Mouse (Mus musculus) kidney, postnatal 25 days (tissue): Measurements from ENCODE around the gene Lrrc59.
A peak's percentile ranks its signal among the peaks of the same experiment; 100 is the strongest.

Experiments
- DNase-seq, 2 experiments: peaks; one replicate each; pipeline ENCODE4 v3.0.0; 2021; ENCODE audit warnings: mixed read lengths in 2 of 2

The Lrrc59 gene

DNA sequence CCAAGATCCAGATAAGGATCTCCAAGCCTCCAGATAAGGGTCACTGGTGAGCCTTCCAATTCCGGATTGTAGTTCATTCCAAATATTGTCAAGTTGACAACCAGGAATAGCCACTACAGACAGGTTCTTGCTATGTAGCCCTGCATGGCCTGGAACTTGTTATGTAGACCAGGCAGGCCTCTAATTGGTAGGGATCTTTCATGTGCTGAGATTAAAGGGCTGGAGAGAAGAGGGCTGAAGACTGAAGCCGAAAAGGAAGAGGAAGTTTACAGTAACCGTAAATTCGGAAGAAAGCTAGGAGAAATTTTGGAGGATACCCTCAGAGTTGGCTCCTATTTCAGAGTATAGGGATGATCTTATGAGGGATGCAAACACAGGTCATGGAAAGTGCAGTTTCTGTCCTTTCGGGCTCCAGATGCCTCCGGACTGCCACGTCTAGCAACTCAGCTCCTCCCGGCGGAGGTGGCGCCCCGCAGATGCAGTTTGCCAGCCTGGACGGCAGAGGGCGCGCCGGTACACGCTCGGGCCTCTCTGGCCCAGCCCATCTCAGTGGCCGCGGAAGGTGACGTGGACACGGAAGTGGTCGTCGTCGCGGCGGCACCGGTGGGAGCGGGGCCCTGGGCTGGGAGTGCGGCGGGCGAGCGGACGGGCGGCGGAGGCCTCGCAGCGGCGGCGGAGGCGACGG is at the start of gene Lrrc59:
Gene Lrrc59 (plus strand): TSS at position 569 of the 685 bp plus-strand sequence.
- peak; percentile 89 to 94 for DNase-seq

GRCm38 (mm10) chr11:94580111-94580740 is 49.3 kb upstream of the Lrrc59 start:
- DNase-seq: no peak

DNA sequence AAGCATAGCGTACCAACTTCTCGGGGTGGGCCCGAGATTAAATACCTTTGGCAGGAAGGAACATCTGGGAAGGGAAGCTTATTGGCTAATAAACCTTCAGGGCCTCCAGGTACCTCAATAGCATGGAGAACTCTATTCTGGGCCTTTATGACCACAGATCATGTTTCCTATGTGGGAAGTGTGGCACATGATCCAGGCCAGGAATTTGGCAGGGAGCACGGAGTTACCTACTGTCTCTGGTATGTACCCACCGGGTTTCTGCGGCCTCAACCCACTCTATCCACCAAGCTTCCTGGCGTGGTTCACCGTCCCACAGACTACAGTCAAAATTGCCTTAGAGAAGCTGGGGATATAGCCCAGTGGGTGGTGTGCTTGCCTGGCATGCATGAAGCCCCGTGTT is 44.5 kb upstream of the Lrrc59 start:
- DNase-seq: no peak

- DNase-seq: no peak
These were observed 42.1 kb upstream of the Lrrc59 start for GRCm38 (mm10) chr11:94587511-94587910.

- peak in 1 of 2 experiments; percentile 52 for DNase-seq
These were observed 33.2 kb upstream of the Lrrc59 start for GRCm38 (mm10) chr11:94596311-94596852.

- DNase-seq: peak; percentile 90 to 94
These were observed 32.2 kb upstream of the Lrrc59 start for GRCm38 (mm10) chr11:94597319-94597718.

DNA sequence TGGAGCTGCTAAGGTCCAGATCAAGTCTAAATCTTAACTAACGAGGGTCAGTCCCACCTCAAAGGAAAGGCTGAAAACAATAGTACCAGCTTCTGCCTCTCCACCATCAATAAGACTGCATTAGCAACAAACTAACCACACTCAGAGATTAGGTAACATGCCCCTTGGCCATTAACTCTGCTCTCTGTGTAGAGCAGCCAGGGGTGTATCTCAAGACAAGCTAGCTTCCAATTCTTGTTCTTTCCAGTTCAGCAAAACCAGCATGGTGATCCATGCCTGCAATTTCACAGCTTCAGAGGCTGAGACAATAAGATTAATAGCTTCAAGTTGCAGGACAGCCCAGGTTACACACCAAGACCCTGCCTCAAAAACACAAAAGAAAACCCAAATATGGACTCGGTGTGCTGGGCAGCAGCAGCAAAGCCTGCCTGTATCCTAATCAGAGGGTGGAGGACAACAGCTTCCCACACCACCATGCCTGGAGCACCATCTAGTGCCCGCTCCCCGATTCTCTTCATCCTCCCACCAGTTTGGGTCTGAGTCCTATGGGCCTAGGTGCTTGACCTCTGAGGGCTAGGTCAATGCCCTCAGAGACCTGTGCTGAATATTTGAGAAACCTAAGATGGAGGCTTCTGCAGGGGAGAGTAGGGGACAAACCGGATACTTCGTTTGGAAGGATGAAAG is 31.0 kb upstream of the Lrrc59 start:
- DNase-seq: peak; percentile 24 to 55

DNA sequence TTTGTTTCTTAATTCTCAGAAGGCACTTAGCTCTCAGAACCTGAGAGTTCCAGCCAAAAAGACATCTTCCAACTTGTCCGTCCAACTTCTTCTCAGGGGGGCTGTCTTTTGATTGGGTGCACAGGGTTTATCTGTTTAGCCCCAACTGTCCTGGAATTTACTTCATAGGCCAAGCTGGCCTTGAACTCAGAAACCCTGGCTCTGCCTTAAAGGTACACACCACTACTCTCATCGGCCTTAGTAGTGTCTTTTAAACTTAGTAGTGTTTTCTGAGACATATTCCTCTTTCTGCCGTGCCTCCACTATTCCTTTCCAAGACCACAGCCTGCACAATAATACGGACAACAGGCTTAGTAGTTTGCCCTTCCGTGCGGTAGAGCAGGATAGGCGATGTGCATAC is 29.1 kb upstream of the Lrrc59 start:
- DNase-seq: no peak

DNA sequence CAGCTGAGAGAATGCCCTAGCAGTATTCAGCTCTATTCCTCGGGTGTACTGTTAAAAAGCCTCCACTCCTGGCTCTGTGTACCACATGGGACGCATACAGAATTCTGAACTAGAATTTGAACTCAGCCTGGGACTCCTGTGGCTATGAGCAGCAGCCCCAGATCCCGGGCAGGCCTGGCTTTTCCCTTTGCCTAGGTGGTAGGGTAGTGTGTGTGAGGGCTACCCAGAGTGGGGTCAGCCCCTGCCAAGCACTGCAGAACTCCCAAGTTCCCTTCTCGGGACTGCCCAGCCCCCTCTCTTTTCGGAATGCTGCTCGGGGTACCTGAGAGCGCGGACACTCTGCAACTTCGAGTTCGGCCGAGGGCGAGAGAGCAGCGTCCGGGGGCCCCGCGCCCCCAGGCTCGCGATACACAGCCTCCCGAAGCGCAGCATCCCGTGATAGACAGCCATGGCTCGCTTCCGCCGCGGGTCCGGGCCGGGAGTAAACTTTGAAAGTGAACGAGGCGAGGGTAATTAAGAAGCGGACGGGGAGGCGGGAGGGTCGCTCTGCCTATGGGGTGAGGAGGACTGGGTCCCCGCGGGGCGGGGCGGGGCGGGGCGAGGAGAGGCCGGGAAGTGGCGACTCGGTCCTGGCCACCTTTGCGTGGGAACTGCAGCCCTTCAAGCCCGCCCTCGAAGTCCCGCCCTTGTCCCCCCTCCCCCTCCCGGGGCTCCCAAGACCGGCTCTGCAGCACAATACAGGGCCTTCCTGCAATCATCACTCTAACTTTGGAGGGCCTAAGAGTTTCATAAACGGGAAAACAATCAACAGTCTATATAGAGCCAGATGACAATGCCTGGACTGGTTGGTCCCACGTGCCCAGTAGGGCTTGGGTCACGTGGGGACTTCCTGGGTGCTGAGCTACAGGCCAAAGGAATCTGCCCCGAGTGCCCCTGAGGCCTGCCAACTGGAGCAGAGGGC is 28.0 kb upstream of the Lrrc59 start, which contains the start of gene Acsf2:
Gene Acsf2 (minus strand): TSS at position 551 of the 961 bp plus-strand sequence.
- peak; percentile 85 to 95 for DNase-seq

GRCm38 (mm10) chr11:94602356-94602955 is 27.1 kb upstream of the Lrrc59 start:
- no peak for DNase-seq

DNA sequence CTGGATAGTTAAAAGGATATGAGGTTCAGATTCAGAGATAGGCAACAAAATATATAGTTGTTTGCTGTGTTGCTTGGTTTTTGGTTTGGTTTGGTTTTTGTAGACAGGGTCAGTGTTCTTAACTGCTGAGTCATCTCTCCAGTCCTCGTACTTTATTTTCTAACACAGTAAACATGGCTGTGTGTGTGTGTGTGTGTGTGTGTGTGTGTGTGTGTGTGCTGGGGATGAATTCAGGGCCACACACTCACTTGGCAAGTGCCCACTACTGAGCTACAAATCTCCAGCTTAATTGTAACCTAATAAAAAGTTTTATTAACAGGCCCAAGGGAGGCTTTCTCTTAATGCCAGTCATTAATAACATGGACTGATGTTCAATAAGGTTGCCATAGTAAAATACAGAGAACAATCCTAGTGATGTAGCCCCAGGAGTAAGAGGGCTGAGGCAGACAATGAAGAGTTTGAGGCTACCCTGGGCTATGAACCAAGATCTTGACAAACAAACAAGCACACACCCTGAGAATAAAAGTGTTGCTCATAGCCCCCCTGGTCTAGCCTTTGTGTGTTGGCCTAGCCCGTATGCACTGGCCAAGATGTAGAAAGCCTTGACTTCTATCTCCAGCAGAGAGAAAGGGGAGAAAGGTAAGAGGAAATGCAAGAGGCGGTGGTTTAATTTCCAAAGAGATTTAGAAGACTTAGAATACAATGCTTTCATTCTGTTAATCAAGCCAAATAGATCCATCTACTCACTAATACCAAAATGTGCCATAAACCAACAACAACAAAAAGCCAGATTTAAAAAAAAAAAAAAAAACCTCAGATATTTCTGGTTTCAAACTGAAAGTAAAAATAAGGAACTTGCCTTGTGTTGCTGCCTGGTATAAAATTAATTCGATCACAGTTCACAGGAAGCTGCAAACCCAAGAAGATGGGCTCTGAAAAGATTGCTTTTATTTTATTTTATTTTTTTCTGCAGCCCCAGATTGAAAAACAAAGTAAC is 18.5 kb upstream of the Lrrc59 start:
- DNase-seq: peak; percentile 29 to 40

- DNase-seq: no peak
These were observed 15.0 kb upstream of the Lrrc59 start for GRCm38 (mm10) chr11:94614603-94615002.

DNA sequence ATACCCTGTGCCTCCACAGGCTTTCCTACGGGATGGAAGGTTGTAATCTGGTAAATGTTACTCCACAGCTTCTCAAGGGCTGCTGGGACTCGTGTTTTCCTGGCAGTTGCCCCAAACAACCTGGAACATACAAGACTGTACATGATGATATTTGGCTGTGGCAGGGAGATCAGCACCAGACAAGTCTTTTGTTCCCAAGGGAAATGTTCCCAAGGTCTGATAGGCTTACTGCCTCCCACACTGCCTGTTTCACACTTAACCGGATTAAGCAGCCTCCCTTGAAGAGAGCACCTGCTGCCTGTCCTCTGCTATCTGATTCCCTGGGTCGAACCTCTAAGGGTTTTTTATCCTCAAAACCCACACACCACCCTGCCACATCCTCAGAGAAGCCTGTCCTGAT is 14.1 kb upstream of the Lrrc59 start:
- DNase-seq: no peak

- DNase-seq: no peak
These were observed 11.9 kb upstream of the Lrrc59 start for GRCm38 (mm10) chr11:94617646-94618045.

DNA sequence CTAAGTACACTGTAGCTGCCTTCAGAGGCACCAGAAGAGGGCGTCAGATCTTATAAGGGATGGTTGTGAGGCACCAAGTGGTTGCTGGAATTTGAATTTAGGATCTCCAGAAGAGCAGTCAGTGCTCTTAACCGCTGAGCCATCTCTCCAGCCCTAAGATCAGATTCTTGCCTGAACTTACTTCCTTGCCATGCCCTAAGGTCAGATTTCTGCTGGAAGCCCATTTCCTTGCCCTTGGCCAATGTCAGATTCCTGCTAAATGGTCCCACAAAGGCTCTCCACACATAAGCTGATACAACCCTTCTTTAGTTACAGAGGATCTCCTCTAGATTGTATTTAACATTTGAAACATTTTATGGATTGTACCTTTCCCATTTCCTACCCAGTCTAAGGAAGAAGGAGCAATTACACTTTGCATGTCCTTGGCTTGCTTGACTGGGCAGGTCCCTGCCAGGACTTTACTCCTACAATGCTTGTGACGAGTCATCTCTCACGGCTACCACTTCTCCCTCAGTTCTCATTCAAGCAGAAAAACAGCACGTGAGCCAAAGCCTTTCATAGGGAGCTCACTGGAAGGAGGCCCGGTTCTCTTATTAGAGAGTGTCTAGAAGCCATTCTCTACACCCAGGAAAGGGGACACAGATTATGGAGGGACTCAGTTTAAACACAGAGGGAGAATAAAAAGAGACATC is 8.7 kb upstream of the Lrrc59 start:
- DNase-seq: peak; percentile 26 to 60

- DNase-seq: no peak
These were observed 8.1 kb upstream of the Lrrc59 start for GRCm38 (mm10) chr11:94621458-94621852.

- no peak for DNase-seq
These were observed 7.4 kb upstream of the Lrrc59 start for GRCm38 (mm10) chr11:94622162-94622561.

GRCm38 (mm10) chr11:94629884-94630198 is 274 bp downstream of the Lrrc59 start:
- no peak for DNase-seq

DNA sequence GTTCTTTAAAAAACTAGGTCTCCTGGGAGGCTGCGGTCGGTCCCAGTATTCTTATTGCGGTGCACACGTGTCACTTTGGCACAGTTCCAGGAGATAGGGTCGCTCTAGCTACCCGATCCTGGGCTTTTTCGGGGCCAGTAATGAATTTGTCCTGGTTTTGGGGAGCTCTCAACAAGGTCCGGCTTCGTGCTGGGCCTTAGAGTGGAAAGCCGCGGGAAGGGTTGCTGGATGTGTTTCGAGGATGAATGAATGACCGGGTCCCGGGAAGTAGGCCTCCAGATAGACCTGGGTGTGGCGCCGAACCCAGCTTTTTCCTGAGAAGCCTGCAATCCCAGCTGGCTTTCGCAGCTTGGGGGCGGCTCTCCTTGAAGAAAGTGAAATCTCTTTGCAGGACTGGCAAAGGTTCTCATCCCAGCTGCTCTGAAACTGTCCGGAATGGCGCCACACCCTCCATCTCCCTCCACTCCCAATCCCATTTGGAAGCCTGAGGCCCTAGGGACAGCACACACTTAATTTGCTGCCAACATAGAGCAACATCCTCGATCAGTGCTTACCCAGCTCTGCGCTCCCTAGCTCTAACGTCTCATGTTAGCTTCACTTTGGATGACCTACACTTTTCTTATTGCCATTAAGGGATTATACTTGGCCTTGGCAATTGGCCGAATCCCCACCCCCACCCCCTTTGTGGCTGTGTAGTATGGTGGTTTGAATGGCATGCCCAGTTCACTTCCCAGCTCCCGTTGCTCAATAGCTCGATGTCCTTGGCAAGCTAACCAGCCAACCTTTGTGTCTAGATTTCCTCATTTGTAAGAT is 838 bp downstream of the Lrrc59 start:
- peak; percentile 36 to 46 for DNase-seq
